Mouse (Mus musculus) lung, embryonic 16.5 days (tissue): Measurements from ENCODE around the gene Anks6. TPM values are rescaled to one million over a fixed set of nuclear protein-coding genes. Genes with fewer than 3 reads are reported as not detected.

ENCODE experiments used
- ATAC-seq: fragments of 200-750 bp; cut with Nextera tagmentation; 2 replicates; pipeline ENCODE4 v1.8.0; 2017; ENCODE audit warnings: low read depth, mild to moderate bottlenecking, moderate library complexity
- H3K27ac ChIP-seq: fragments of 300-500 bp; sonication (generic); 2 replicates; pipeline ENCODE4 v1.5.1; 2014; ENCODE audit warnings: mild to moderate bottlenecking, control low read depth, low read length
- H3K27me3 ChIP-seq: fragments of 300-500 bp; sonication (generic); 2 replicates; pipeline ENCODE4 v1.6.1; 2014; ENCODE audit warnings: low read depth, low read length, mixed read lengths; ENCODE audit not compliant: control insufficient read depth, insufficient read depth
- H3K36me3 ChIP-seq: fragments of 300-500 bp; sonication (generic); 2 replicates; pipeline ENCODE4 v1.6.1; 2014; ENCODE audit warnings: low read length; ENCODE audit not compliant: control insufficient read depth, insufficient read depth
- H3K4me1 ChIP-seq: fragments of 300-500 bp; sonication (generic); replicated peaks from 2 replicates; pipeline ENCODE4 v1.6.1; 2014; ENCODE audit warnings: low read length, mixed read lengths; ENCODE audit not compliant: control insufficient read depth, insufficient read depth
- H3K4me2 ChIP-seq: fragments of 300-500 bp; sonication (generic); 2 replicates; pipeline ENCODE4 v1.6.1; 2014; ENCODE audit warnings: low read depth, low read length, control low read depth
- H3K4me3 ChIP-seq: fragments of 300-500 bp; sonication (generic); 2 replicates; pipeline ENCODE4 v1.5.1; 2014; ENCODE audit warnings: mild to moderate bottlenecking, low read length, control low read depth
- H3K9ac ChIP-seq: fragments of 300-500 bp; sonication (generic); 2 replicates; pipeline ENCODE4 v1.6.1; 2014; ENCODE audit warnings: low read length, control low read depth
- H3K9me3 ChIP-seq: fragments of 300-500 bp; sonication (generic); 2 replicates; pipeline ENCODE4 v1.6.1; 2016; ENCODE audit warnings: low read length; ENCODE audit not compliant: control insufficient read depth
- WGBS: fragments of 180-500 bp; shearing (Covaris S2); extraction: QIAGEN DNeasy Blood & Tissue Kit; methylation state at CpG from one replicate; pipeline ENCODE4 v1.1.7; 2014; 5-methylcytosine and 5-hydroxymethylcytosine counted together
- polyA plus RNA-seq: library from polyadenylated mRNA; unstranded; fragments of >200 nt; fragmentation: Nextera tagmentation; extraction: Ambion mirVana; gene quantifications from 2 replicates; pipeline ENCODE4 v1.2.1, GENCODE M21; 2015

The Anks6 gene
- polyA plus RNA-seq, 1 experiment from 2014 or later, result 2.4 TPM

DNA sequence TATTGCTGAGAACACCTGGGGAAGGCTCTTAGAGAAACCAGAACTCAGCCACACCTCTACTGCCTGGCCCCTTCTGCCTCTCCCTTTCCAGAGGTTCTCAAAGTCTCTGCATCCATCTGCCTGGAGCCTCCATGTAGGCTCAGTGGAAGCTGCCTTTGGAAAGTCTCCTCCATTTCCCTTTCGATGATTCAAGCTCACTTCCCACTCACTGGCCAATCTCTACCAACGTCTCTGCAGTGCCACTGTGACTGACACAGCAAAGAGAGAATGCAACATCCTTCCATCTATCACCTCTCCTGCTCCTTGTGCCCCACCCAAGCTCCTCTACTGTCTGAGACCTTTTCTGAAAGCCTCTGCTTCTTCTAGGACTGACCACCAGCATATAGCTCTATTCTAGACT lies 59.3 kb downstream of the Anks6 start:
- no peaks in the 10 kb centered on the region for H3K4me1 ChIP-seq
- H3K4me3 ChIP-seq, result no peak overlapping the region
- no peak for ATAC-seq
- H3K4me2 ChIP-seq, result no peak overlapping the region
- no peak overlapping the region for H3K9ac ChIP-seq
- 81% methylated on average over 2 of the region's 2 CpGs for WGBS
- no peak overlapping the region for H3K27ac ChIP-seq
- no peaks in the 10 kb centered on the region for H3K36me3 ChIP-seq
- H3K27me3 ChIP-seq, result peaks cover 12% of the 10 kb centered on the region
- no peaks in the 10 kb centered on the region for H3K9me3 ChIP-seq

GRCm38 (mm10) chr4:46992827-46993473 lies 64.3 kb downstream of the Anks6 start:
- no peak overlapping the region for H3K27ac ChIP-seq
- no peak overlapping the region for H3K4me2 ChIP-seq
- no peaks in the 10 kb centered on the region for H3K36me3 ChIP-seq
- H3K27me3 ChIP-seq, result peaks cover 54% of the 10 kb centered on the region
- H3K4me1 ChIP-seq, result peaks cover 9% of the 10 kb centered on the region; the same call in 1 of the 2 replicates
- H3K9ac ChIP-seq, result no peak overlapping the region
- H3K4me3 ChIP-seq, result no peak overlapping the region
- 2% methylated on average over 8 of the region's 8 CpGs for WGBS
- H3K9me3 ChIP-seq, result no peaks in the 10 kb centered on the region
- 0 out of 2 replicates have a peak, but pooled peaks have one; percentile 15 for ATAC-seq

GRCm38 (mm10) chr4:46991959-46992316 lies 65.3 kb downstream of the Anks6 start:
- Histone ChIP-seq H3K4me1 (peaks cover 9% of the 10 kb centered on the region; the same call in 1 of the 2 replicates), H3K36me3 (no peaks in the 10 kb centered on the region), H3K4me3 (peak overlapping the region; percentile 46), H3K27me3 (peaks cover 55% of the 10 kb centered on the region), H3K27ac (no peak overlapping the region), H3K4me2 (peak overlapping the region; percentile 70), H3K9ac (no peak overlapping the region), H3K9me3 (no peaks in the 10 kb centered on the region)
- 0 out of 2 replicates have a peak, but pooled peaks have one; percentile 28 for ATAC-seq
- WGBS, result under 1% methylated on average over 26 of the region's 31 CpGs

GRCm38 (mm10) chr4:46991016-46991958 lies 65.9 kb downstream of the Anks6 start, which contains the start of gene Gabbr2:
Gabbr2 (minus strand) TSS chr4:46991873.
- Histone ChIP-seq H3K4me3 (peak within 1 kb of the TSS; percentile 46), H3K27me3 (peaks cover 56% of the 10 kb centered on the region), H3K4me2 (peak within 1 kb of the TSS; percentile 70), H3K9me3 (no peaks in the 10 kb centered on the region), H3K27ac (no peak within 1 kb of the TSS), H3K4me1 (peaks cover 9% of the 10 kb centered on the region; the same call in 1 of the 2 replicates), H3K36me3 (no peaks in the 10 kb centered on the region), H3K9ac (no peak within 1 kb of the TSS)
- 2% methylated on average over 65 of the region's 134 CpGs for WGBS
- no peak for ATAC-seq

GRCm38 (mm10) chr4:46990281-46991015 lies 66.8 kb downstream of the Anks6 start:
- WGBS, result 4% methylated on average over 29 of the region's 29 CpGs

DNA sequence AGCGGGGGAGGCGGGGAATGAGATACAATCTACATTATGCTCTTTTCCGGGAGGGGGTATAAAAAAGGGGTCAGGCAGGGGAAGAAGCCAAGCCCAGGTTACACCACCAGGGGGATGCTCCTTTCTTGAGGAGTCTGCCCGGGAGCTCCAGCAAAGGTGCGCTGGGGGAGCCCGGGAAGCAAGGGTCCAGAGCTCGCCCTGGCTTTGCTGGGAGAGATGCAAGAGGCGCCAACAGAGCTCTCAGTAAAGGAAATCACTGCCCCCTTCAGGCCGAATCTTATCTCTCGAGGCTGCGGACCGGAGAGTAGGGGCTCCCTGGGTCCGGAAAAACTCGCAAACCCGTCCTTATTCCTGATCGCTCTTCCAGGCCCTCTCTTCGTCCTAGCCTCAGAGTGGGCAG lies 67.4 kb downstream of the Anks6 start:
- Histone ChIP-seq H3K4me3 (no peak overlapping the region), H3K9me3 (no peaks in the 10 kb centered on the region), H3K36me3 (no peaks in the 10 kb centered on the region), H3K27me3 (peaks cover 56% of the 10 kb centered on the region), H3K27ac (no peak overlapping the region), H3K9ac (no peak overlapping the region), H3K4me1 (peaks cover 9% of the 10 kb centered on the region; the same call in 1 of the 2 replicates), H3K4me2 (no peak overlapping the region)
- 4% methylated on average over 17 of the region's 17 CpGs for WGBS
- ATAC-seq, result no peak

More at GRCm38 (mm10) chr4:46990281-46991015, 66.8 kb downstream of the Anks6 start:
- H3K27ac ChIP-seq, result no peak overlapping the region
- peaks cover 9% of the 10 kb centered on the region; the same call in 1 of the 2 replicates for H3K4me1 ChIP-seq
- no peaks in the 10 kb centered on the region for H3K36me3 ChIP-seq
- H3K9me3 ChIP-seq, result no peaks in the 10 kb centered on the region
- H3K9ac ChIP-seq, result no peak overlapping the region
- peaks cover 56% of the 10 kb centered on the region for H3K27me3 ChIP-seq
- ATAC-seq, result no peak
- H3K4me3 ChIP-seq, result no peak overlapping the region
- no peak overlapping the region for H3K4me2 ChIP-seq

DNA sequence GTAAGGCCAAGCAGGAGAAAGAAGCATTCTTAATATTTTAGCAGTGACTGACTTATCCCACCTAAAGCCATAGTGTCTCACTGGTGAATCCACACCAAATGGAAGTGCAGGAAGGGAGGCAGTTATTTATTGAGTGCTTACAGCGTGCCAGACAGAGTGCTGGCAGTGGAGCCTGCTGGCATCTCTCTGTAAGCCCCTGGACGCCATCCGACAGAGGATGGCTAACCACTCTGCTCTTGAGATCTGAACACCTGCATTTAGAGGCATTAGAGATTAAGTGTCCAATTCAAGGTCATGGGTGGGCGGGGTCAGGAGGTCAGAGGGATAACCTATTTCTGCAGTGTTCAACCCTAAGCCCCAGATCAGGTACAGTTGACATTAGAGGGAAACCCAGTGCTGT lies 68.4 kb downstream of the Anks6 start:
- H3K27ac ChIP-seq, result no peak overlapping the region
- H3K36me3 ChIP-seq, result no peaks in the 10 kb centered on the region
- H3K9me3 ChIP-seq, result no peaks in the 10 kb centered on the region
- WGBS, result 58% methylated on average over 4 of the region's 4 CpGs
- ATAC-seq, result no peak
- H3K4me3 ChIP-seq, result no peak overlapping the region
- H3K27me3 ChIP-seq, result peaks cover 49% of the 10 kb centered on the region
- H3K4me1 ChIP-seq, result peaks cover 9% of the 10 kb centered on the region; the same call in 1 of the 2 replicates
- no peak overlapping the region for H3K4me2 ChIP-seq
- no peak overlapping the region for H3K9ac ChIP-seq

DNA sequence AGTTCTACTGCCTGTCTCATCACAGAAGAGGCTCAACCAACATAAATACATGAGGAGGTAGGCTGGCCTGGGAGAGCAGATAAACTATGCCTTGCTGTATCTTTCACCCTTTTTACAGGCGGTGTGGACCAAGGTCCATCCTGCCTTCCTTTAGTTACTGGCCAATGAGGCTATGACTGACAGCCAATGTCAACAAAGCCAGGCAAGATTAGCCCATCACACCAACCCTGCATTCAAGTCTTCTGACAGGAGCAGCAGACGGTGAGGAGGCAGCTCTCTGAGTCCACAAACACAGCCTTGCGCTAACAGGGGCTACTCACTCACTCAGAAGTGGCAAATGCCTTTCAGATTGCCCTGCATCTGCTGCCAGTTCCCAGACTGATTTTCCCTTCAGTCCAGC lies 69.0 kb downstream of the Anks6 start:
- H3K4me2 ChIP-seq, result no peak overlapping the region
- H3K9ac ChIP-seq, result no peak overlapping the region
- no peak overlapping the region for H3K4me3 ChIP-seq
- WGBS, result 30% methylated on average over 3 of the region's 3 CpGs
- H3K27ac ChIP-seq, result no peak overlapping the region
- peaks cover 9% of the 10 kb centered on the region; the same call in 1 of the 2 replicates for H3K4me1 ChIP-seq
- no peaks in the 10 kb centered on the region for H3K36me3 ChIP-seq
- peaks cover 47% of the 10 kb centered on the region for H3K27me3 ChIP-seq
- no peak for ATAC-seq
- no peaks in the 10 kb centered on the region for H3K9me3 ChIP-seq
